Mouse (Mus musculus): ENCODE results near the gene Pgbd5.

DNA sequence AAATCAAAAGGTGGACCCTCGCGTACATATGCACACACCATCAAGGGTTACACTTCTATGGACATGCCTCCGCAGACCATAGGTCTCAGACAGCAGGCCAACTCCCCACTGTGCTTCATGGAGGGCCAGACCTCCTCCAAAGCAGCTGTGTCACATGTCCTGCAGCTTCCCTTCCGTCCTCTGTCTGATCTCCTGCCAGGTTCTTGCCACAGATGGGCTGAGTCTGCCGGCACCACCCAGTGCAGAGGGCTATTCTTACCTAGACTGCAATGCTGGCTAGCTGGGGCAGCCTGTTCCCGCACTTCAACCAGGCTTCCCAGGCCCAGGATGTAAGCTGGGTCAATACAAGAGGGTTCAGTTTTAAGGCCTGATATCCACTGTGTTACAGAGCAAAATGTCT, 64.3 kb downstream of the Pgbd5 start:
- TF ChIP-seq POLR2A (IDR thresholded peaks at IDR 0.05; ENCODE audit: low read depth, low read length): no peak
- TF ChIP-seq USF2 (conservative IDR thresholded peaks at IDR 0.05; ENCODE audit: low read depth, low read length): no peak
- TF ChIP-seq MAZ (IDR thresholded peaks at IDR 0.05; ENCODE audit: low read depth, low read length): no peak
- no peak for TF ChIP-seq RCOR1 (conservative IDR thresholded peaks at IDR 0.05; ENCODE audit: low read depth, low read length)
- TF ChIP-seq TCF12 (IDR thresholded peaks at IDR 0.05; ENCODE audit: low read depth, low read length): no peak
- no peak for TF ChIP-seq USF1 (IDR thresholded peaks at IDR 0.05; ENCODE audit: low read depth, low read length)
- no peak for TF ChIP-seq CTCF (conservative IDR thresholded peaks at IDR 0.05 in 1 of 2, IDR thresholded peaks at IDR 0.05 in 1 of 2; ENCODE audit: low read depth in 2 of 2, low read length in 2 of 2)
- no peak for TF ChIP-seq CHD1 (IDR thresholded peaks at IDR 0.05; ENCODE audit: low read depth, low read length)
- TF ChIP-seq UBTF (IDR thresholded peaks at IDR 0.05; ENCODE audit: low read depth, low read length): no peak
- no peak for TF ChIP-seq PAX5 (IDR thresholded peaks at IDR 0.05; ENCODE audit: low read length)
- no peak for TF ChIP-seq MAX (IDR thresholded peaks at IDR 0.05; ENCODE audit: low read length)

All from CH12.LX (cell line).